Mouse (Mus musculus) embryonic facial prominence, embryonic 13.5 days (tissue): ENCODE results near the gene Grk5. TPM values are rescaled to one million over a fixed set of nuclear protein-coding genes. Genes with fewer than 3 reads are reported as not detected.

Experiments
- ATAC-seq: fragments of 200-750 bp; cut with Nextera tagmentation; 2 replicates; pipeline ENCODE4 v1.8.0; 2017; ENCODE audit warnings: low read depth; ENCODE audit not compliant: insufficient number of reproducible peaks, insufficient read depth, low FRiP score, low TSS enrichment
- H3K27ac ChIP-seq: fragments of 300-500 bp; sonication (generic); 2 replicates; pipeline ENCODE4 v1.5.1; 2015; ENCODE audit warnings: moderate library complexity, mild to moderate bottlenecking, inconsistent platforms
- H3K27me3 ChIP-seq: fragments of 300-500 bp; sonication (generic); 2 replicates; pipeline ENCODE4 v1.6.1; 2015; ENCODE audit warnings: mild to moderate bottlenecking, inconsistent platforms
- H3K36me3 ChIP-seq: fragments of 300-500 bp; sonication (generic); 2 replicates; pipeline ENCODE4 v1.6.1; 2015; ENCODE audit warnings: mild to moderate bottlenecking, inconsistent platforms
- H3K4me1 ChIP-seq: fragments of 300-500 bp; sonication (generic); 2 replicates; pipeline ENCODE4 v1.6.1; 2015; ENCODE audit warnings: inconsistent platforms
- H3K4me2 ChIP-seq: fragments of 300-500 bp; sonication (generic); 2 replicates; pipeline ENCODE4 v1.6.1; 2015; ENCODE audit warnings: moderate library complexity, mild to moderate bottlenecking, inconsistent platforms
- H3K4me3 ChIP-seq: fragments of 300-500 bp; sonication (generic); 2 replicates; pipeline ENCODE4 v1.5.1; 2015; ENCODE audit warnings: mild to moderate bottlenecking, inconsistent platforms
- H3K9ac ChIP-seq: fragments of 300-500 bp; sonication (generic); 2 replicates; pipeline ENCODE4 v1.6.1; 2015; ENCODE audit warnings: mild to moderate bottlenecking, inconsistent platforms
- H3K9me3 ChIP-seq: fragments of 300-500 bp; sonication (generic); 2 replicates; pipeline ENCODE4 v1.6.1; 2016; ENCODE audit warnings: inconsistent platforms
- WGBS: fragments of 180-500 bp; shearing (Covaris S2); methylation state at CpG from one replicate; pipeline ENCODE4 v1.1.7; 2015; ENCODE audit warnings: mixed read lengths; 5-methylcytosine and 5-hydroxymethylcytosine counted together
- polyA plus RNA-seq: library from polyadenylated mRNA; unstranded; fragments of >200 nt; fragmentation: Nextera tagmentation; extraction: Ambion mirVana; gene quantifications from 2 replicates; pipeline ENCODE4 v1.2.1, GENCODE M21; 2015

Grk5 gene
- polyA plus RNA-seq, 1 experiment from 2014 or later = 3.6 TPM

- H3K27me3 ChIP-seq = no peaks in the 10 kb centered on the region
- no peak overlapping the region for H3K9ac ChIP-seq
- H3K4me2 ChIP-seq = no peak overlapping the region
- 46% methylated on average over 4 of the region's 4 CpGs for WGBS
- H3K4me1 ChIP-seq = no peaks in the 10 kb centered on the region
- H3K4me3 ChIP-seq = no peak overlapping the region
- no peak overlapping the region for H3K27ac ChIP-seq
- no peaks in the 10 kb centered on the region for H3K9me3 ChIP-seq
- peaks cover 16% of the 10 kb centered on the region; the same call in 1 of the 2 replicates for H3K36me3 ChIP-seq
- 0 out of 2 replicates have a peak, but pooled peaks have one; percentile 32 for ATAC-seq
These were observed 194.8 kb downstream of the Grk5 start for GRCm38 (mm10) chr19:61084149-61084940.

GRCm38 (mm10) chr19:61085217-61085616 is 195.7 kb downstream of the Grk5 start:
- Histone ChIP-seq H3K4me3 (no peak overlapping the region), H3K9me3 (no peaks in the 10 kb centered on the region), H3K36me3 (peaks cover 25% of the 10 kb centered on the region), H3K4me2 (no peak overlapping the region), H3K4me1 (no peaks in the 10 kb centered on the region), H3K27ac (no peak overlapping the region), H3K27me3 (no peaks in the 10 kb centered on the region), H3K9ac (no peak overlapping the region)
- no peak for ATAC-seq
- 84% methylated on average over 2 of the region's 2 CpGs for WGBS

- Histone ChIP-seq H3K9me3 (no peaks in the 10 kb centered on the region), H3K27me3 (no peaks in the 10 kb centered on the region), H3K4me1 (no peaks in the 10 kb centered on the region), H3K36me3 (peaks cover 26% of the 10 kb centered on the region; the same call in 1 of the 2 replicates), H3K4me2 (no peak overlapping the region), H3K27ac (no peak overlapping the region), H3K9ac (no peak overlapping the region), H3K4me3 (no peak overlapping the region)
- WGBS = 92% methylated on average over 1 of the region's 1 CpGs
- ATAC-seq = no peak
These were observed 198.2 kb downstream of the Grk5 start for GRCm38 (mm10) chr19:61087781-61088180.

- WGBS = 79% methylated on average over 3 of the region's 3 CpGs
- peaks cover 36% of the 10 kb centered on the region; the same call in 1 of the 2 replicates for H3K36me3 ChIP-seq
- no peak for ATAC-seq
- H3K27me3 ChIP-seq = no peaks in the 10 kb centered on the region
- no peak overlapping the region for H3K27ac ChIP-seq
- H3K4me2 ChIP-seq = no peak overlapping the region
- H3K4me1 ChIP-seq = no peaks in the 10 kb centered on the region
- no peak overlapping the region for H3K9ac ChIP-seq
- no peak overlapping the region for H3K4me3 ChIP-seq
- no peaks in the 10 kb centered on the region for H3K9me3 ChIP-seq
These were observed 199.5 kb downstream of the Grk5 start for GRCm38 (mm10) chr19:61089001-61089400.

- Histone ChIP-seq H3K4me2 (no peak overlapping the region), H3K27ac (no peak overlapping the region), H3K9me3 (no peaks in the 10 kb centered on the region), H3K9ac (no peak overlapping the region), H3K36me3 (peaks cover 38% of the 10 kb centered on the region; the same call in 1 of the 2 replicates), H3K4me1 (no peaks in the 10 kb centered on the region), H3K27me3 (no peaks in the 10 kb centered on the region), H3K4me3 (no peak overlapping the region)
- no peak for ATAC-seq
- 87% methylated on average over 4 of the region's 4 CpGs for WGBS
These were observed 201.0 kb downstream of the Grk5 start for GRCm38 (mm10) chr19:61090541-61090940.

- H3K4me3 ChIP-seq = no peak overlapping the region
- no peak overlapping the region for H3K9ac ChIP-seq
- WGBS = 77% methylated on average over 2 of the region's 2 CpGs
- no peaks in the 10 kb centered on the region for H3K4me1 ChIP-seq
- no peak for ATAC-seq
- no peaks in the 10 kb centered on the region for H3K27me3 ChIP-seq
- H3K4me2 ChIP-seq = no peak overlapping the region
- H3K27ac ChIP-seq = no peak overlapping the region
- H3K36me3 ChIP-seq = peaks cover 13% of the 10 kb centered on the region; the same call in 1 of the 2 replicates
- no peaks in the 10 kb centered on the region for H3K9me3 ChIP-seq
These were observed 207.2 kb downstream of the Grk5 start for GRCm38 (mm10) chr19:61096776-61097175.

GRCm38 (mm10) chr19:61097764-61098163 is 208.2 kb downstream of the Grk5 start:
- 21% methylated on average over 4 of the region's 4 CpGs for WGBS
- no peak for ATAC-seq
- H3K9ac ChIP-seq = no peak overlapping the region

GRCm38 (mm10) chr19:61110184-61110583 is 220.6 kb downstream of the Grk5 start:
- Histone ChIP-seq H3K4me3 (no peak overlapping the region), H3K27me3 (no peaks in the 10 kb centered on the region), H3K4me1 (no peaks in the 10 kb centered on the region), H3K9ac (no peak overlapping the region), H3K36me3 (peaks cover 4% of the 10 kb centered on the region; the same call in 1 of the 2 replicates), H3K9me3 (peaks cover 10% of the 10 kb centered on the region), H3K4me2 (no peak overlapping the region), H3K27ac (no peak overlapping the region)
- 53% methylated on average over 2 of the region's 2 CpGs for WGBS
- no peak for ATAC-seq

More at GRCm38 (mm10) chr19:61097764-61098163, 208.2 kb downstream of the Grk5 start:
- Histone ChIP-seq H3K4me2 (no peak overlapping the region), H3K36me3 (peaks cover 12% of the 10 kb centered on the region; the same call in 1 of the 2 replicates), H3K27ac (no peak overlapping the region), H3K9me3 (no peaks in the 10 kb centered on the region), H3K4me1 (no peaks in the 10 kb centered on the region), H3K27me3 (no peaks in the 10 kb centered on the region), H3K4me3 (no peak overlapping the region)

- H3K4me2 ChIP-seq = no peak overlapping the region
- H3K4me3 ChIP-seq = no peak overlapping the region
- no peak overlapping the region for H3K27ac ChIP-seq
- H3K27me3 ChIP-seq = no peaks in the 10 kb centered on the region
- ATAC-seq = no peak
- peaks cover 38% of the 10 kb centered on the region for H3K36me3 ChIP-seq
- no peaks in the 10 kb centered on the region for H3K9me3 ChIP-seq
- no peak overlapping the region for H3K9ac ChIP-seq
- H3K4me1 ChIP-seq = no peaks in the 10 kb centered on the region
- WGBS = 88% methylated on average over 10 of the region's 10 CpGs
These were observed 241.5 kb downstream of the Grk5 start for GRCm38 (mm10) chr19:61131096-61131495.

GRCm38 (mm10) chr19:61138655-61139054 is 249.1 kb downstream of the Grk5 start:
- Histone ChIP-seq H3K36me3 (peaks cover 11% of the 10 kb centered on the region; the same call in 1 of the 2 replicates), H3K4me3 (no peak overlapping the region), H3K27me3 (0 out of 2 replicates have a peak, but pooled peaks cover 2% of the 10 kb centered on the region), H3K4me2 (no peak overlapping the region), H3K4me1 (peaks cover 11% of the 10 kb centered on the region), H3K27ac (no peak overlapping the region), H3K9ac (no peak overlapping the region), H3K9me3 (no peaks in the 10 kb centered on the region)
- ATAC-seq = no peak

- Histone ChIP-seq H3K4me1 (peaks cover 11% of the 10 kb centered on the region), H3K27me3 (0 out of 2 replicates have a peak, but pooled peaks cover 2% of the 10 kb centered on the region), H3K36me3 (peaks cover 7% of the 10 kb centered on the region; the same call in 1 of the 2 replicates), H3K9me3 (no peaks in the 10 kb centered on the region), H3K27ac (no peak within 1 kb of the TSS), H3K4me3 (peak within 1 kb of the TSS; percentile 82), H3K4me2 (peak within 1 kb of the TSS; percentile 69), H3K9ac (peak within 1 kb of the TSS; percentile 92)
- ATAC-seq = peak; percentile 98
- WGBS = 1% methylated on average over 18 of the region's 18 CpGs
These were observed 251.0 kb downstream of the Grk5 start, which contains the start of gene Zfp950 for GRCm38 (mm10) chr19:61140342-61141206. Gene Zfp950 (minus strand): TSS chr19:61140840.
